ENCODE assay signal across 9 mouse cellular contexts in the genomic region with DNA sequence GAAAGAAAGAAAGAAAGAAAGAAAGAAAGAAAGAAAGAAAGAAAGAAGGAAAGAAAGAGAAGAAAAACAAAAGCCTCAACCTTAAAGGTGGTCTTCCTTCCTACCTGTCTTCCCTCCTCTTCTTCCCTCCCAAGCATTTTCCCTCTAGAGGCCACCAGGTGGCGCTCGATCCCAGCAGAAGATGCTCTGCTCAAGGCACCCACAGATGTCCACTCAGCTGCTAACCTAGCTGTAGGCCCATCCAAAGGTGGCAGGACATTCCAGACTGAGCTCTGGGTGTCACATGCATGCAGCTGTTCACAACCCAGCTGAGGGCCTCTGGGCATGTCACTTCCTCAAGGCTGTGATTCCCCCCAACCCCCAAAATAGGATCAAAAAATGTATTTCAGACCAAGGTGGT. TPM values are rescaled to one million over a fixed set of nuclear protein-coding genes. Genes with fewer than 3 reads are reported as not detected.
DNase-seq lines count a peak whose midpoint lies in the region; ATAC-seq and TF ChIP-seq lines count a peak whose summit lies in the region.
"Had no signal": no experiment of that assay in that cellular context is flagged by ENCODE, and none has a peak within 500 bp of the region (broad histone marks: within the 10 kb centered on the region; RNA-seq: fewer than 3 reads in every experiment).

No protein-coding gene starts in this region.

- ATAC-seq in kidney, embryonic 14.5 days (ENCODE audit: low FRiP score, low TSS enrichment): no peak
- ATAC-seq in limb, embryonic 12.5 days (ENCODE audit: insufficient number of reproducible peaks, insufficient read depth, low FRiP score, low TSS enrichment, low read depth): peak; percentile 48

- H3K9me3 ChIP-seq in kidney, embryonic 14.5 days (ENCODE audit: control insufficient read depth, low read length): no peaks in the 10 kb centered on the region
- no peaks in the 10 kb centered on the region for H3K9me3 ChIP-seq in limb, embryonic 12.5 days

- H3K4me2 ChIP-seq in kidney, embryonic 14.5 days (replicated peaks; ENCODE audit: low read depth, low read length): no peak overlapping the region
- H3K4me2 ChIP-seq in limb, embryonic 12.5 days: no peak overlapping the region

- WGBS in kidney, embryonic 14.5 days: 0% methylated on average over 2 of the region's 2 CpGs
- WGBS in kidney, adult 2 months: 0% methylated on average over 2 of the region's 2 CpGs
- 0% methylated on average over 2 of the region's 2 CpGs for WGBS in limb, embryonic 12.5 days

- H3K36me3 ChIP-seq in kidney, embryonic 14.5 days (ENCODE audit: control insufficient read depth, insufficient read depth, low read length): no peaks in the 10 kb centered on the region
- H3K36me3 ChIP-seq in kidney, adult 2 months (ENCODE audit: control insufficient read depth, insufficient read depth, low read length): no peaks in the 10 kb centered on the region
- H3K36me3 ChIP-seq in limb, embryonic 12.5 days: no peaks in the 10 kb centered on the region

- H3K9ac ChIP-seq in kidney, embryonic 14.5 days (ENCODE audit: low read depth, low read length): no peak overlapping the region
- 0 out of 2 replicates have a peak overlapping the region, but pooled peaks have one; percentile 6 for H3K9ac ChIP-seq in limb, embryonic 12.5 days (replicated peaks)

- no peaks in the 10 kb centered on the region for H3K27me3 ChIP-seq in kidney, embryonic 14.5 days (ENCODE audit: control insufficient read depth, insufficient read depth, low read length)
- H3K27me3 ChIP-seq in kidney, adult 2 months (replicated peaks; ENCODE audit: control insufficient read depth, insufficient read depth, low read length): no peaks in the 10 kb centered on the region
- peaks cover 6% of the 10 kb centered on the region; the same call in 1 of the 2 replicates for H3K27me3 ChIP-seq in limb, embryonic 12.5 days

- TF ChIP-seq POLR2A in kidney, adult 2 months (IDR thresholded peaks at IDR 0.05; ENCODE audit: low read depth, low read length): no peak

- peak; percentile 26 for DNase-seq in kidney, adult 11 months
- DNase-seq in cerebellum, postnatal 25 days: peak; percentile 83 to 84
- DNase-seq in gastrocnemius, adult 18-20 months (ENCODE audit: low spot score): peak; percentile 49
- peak; percentile 56 for DNase-seq in kidney, adult 2 months
- peak; percentile 8 for DNase-seq in naive thymus-derived CD4-positive, alpha-beta T cell, adult 2 months (ENCODE audit: low read depth)
- peak; percentile 22 for DNase-seq in telencephalon, adult 2 months (ENCODE audit: low read depth, low spot score)

- H3K27ac ChIP-seq in kidney, embryonic 14.5 days (ENCODE audit: low read depth, low read length): no peak overlapping the region
- H3K27ac ChIP-seq in kidney, adult 2 months (ENCODE audit: insufficient read depth, low read depth, low read length): no peak overlapping the region
- no peak overlapping the region for H3K27ac ChIP-seq in limb, embryonic 12.5 days

- H3K4me1 ChIP-seq in kidney, embryonic 14.5 days (ENCODE audit: control insufficient read depth, insufficient read depth, low read length): no peaks in the 10 kb centered on the region
- no peaks in the 10 kb centered on the region for H3K4me1 ChIP-seq in kidney, adult 2 months (ENCODE audit: control insufficient read depth, insufficient read depth, low read length)
- H3K4me1 ChIP-seq in limb, embryonic 12.5 days (replicated peaks): peaks cover 5% of the 10 kb centered on the region; the same call in 1 of the 2 replicates

- H3K4me3 ChIP-seq in kidney, embryonic 14.5 days (ENCODE audit: low read length): no peak overlapping the region
- H3K4me3 ChIP-seq in kidney, adult 2 months (ENCODE audit: insufficient read depth, low read depth, low read length): no peak overlapping the region
- H3K4me3 ChIP-seq in limb, embryonic 12.5 days (replicated peaks): no peak overlapping the region

- peak; percentile 78 for TF ChIP-seq CTCF in kidney, adult 2 months (conservative IDR thresholded peaks at IDR 0.05; ENCODE audit: insufficient read depth, insufficient read length, low read depth, low read length)

RNA-seq across cellular contexts. Expression of gene 4933402J07Rik, which starts 30.6 kb away (rescaled TPM):
- not detected in 2 replicates for polyA plus RNA-seq in kidney, embryonic 14.5 days (2014; fragmentation: Nextera tagmentation; extraction: Ambion mirVana)
- not detected for total RNA-seq in gastrocnemius, adult 18-20 months (2021)
- polyA plus RNA-seq in kidney, adult 2 months (2012; rRNA removed): 0.07 TPM in 1 of 2 replicates, not detected in the other
- polyA plus RNA-seq in limb, embryonic 12.5 days (2016; fragmentation: Nextera tagmentation; extraction: Ambion mirVana): not detected in 2 replicates
- polyA plus RNA-seq: stomach, embryonic 14.5 days had no signal

Comparison
In these comparisons a context has a peak if more than half of its experiments do, and no peak if none do; other contexts are left out.
1. DNase-seq: peak in every context shown above with its lines; median percentile 84 in cerebellum, postnatal 25 days; 56 in kidney, adult 2 months; 49 in gastrocnemius, adult 18-20 months; 26 in kidney, adult 11 months; 22 in telencephalon, adult 2 months; 8 in naive thymus-derived CD4-positive, alpha-beta T cell, adult 2 months.